Mouse (Mus musculus) liver, embryonic 14.5 days (tissue): ENCODE results near the gene Rab32. TPM values are rescaled to one million over a fixed set of nuclear protein-coding genes. Genes with fewer than 3 reads are reported as not detected.

ENCODE experiments used
- ATAC-seq: fragments of 200-750 bp; cut with Nextera tagmentation; 2 replicates; pipeline ENCODE4 v1.8.0; 2017; ENCODE audit warnings: moderate number of reproducible peaks, mild to moderate bottlenecking, moderate library complexity; ENCODE audit not compliant: insufficient read depth
- DNase-seq, 3 experiments: peaks; one replicate each; pipeline ENCODE4 v3.0.0-alpha.2; 2012 to 2013; ENCODE audit warnings: low read depth in 3 of 3, low spot score in 3 of 3
- H3K27ac ChIP-seq: fragments of 300-500 bp; sonication (generic); 2 replicates; pipeline ENCODE4 v1.5.1; 2014; ENCODE audit warnings: moderate library complexity, mild to moderate bottlenecking, control low read depth, inconsistent platforms
- H3K27me3 ChIP-seq: fragments of 300-500 bp; sonication (generic); 2 replicates; pipeline ENCODE4 v1.6.1; 2014; ENCODE audit warnings: mild to moderate bottlenecking, low read length, moderate library complexity; ENCODE audit not compliant: control insufficient read depth, insufficient read depth
- H3K36me3 ChIP-seq: fragments of 300-500 bp; sonication (generic); replicated peaks from 2 replicates; pipeline ENCODE4 v1.6.1; 2014; ENCODE audit warnings: low read depth; ENCODE audit not compliant: control insufficient read depth, insufficient read depth
- H3K4me1 ChIP-seq, 2 experiments: fragments of 200-500 bp in 1 of 2; fragments of 300-500 bp in 1 of 2; sonication (generic) in 1 of 2; replicated peaks; 2 replicates each; pipeline ENCODE4 v1.6.1; 2012 to 2014; ENCODE audit warnings: antibody characterized with exemption in 1 of 2, inconsistent platforms in 1 of 2, low read length in 1 of 2; ENCODE audit not compliant: control insufficient read depth in 2 of 2, insufficient read depth in 2 of 2
- H3K4me2 ChIP-seq: fragments of 300-500 bp; sonication (generic); 2 replicates; pipeline ENCODE4 v1.6.1; 2014; ENCODE audit warnings: low read depth, mild to moderate bottlenecking, control low read depth, moderate library complexity
- H3K4me3 ChIP-seq, 2 experiments: fragments of 200-500 bp in 1 of 2; fragments of 300-500 bp in 1 of 2; sonication (generic) in 1 of 2; 2 replicates each; pipeline ENCODE4 v1.5.1; 2012 to 2014; ENCODE audit warnings: low read depth in 2 of 2, low read length in 2 of 2, mild to moderate bottlenecking in 2 of 2, control low read depth in 1 of 2, inconsistent platforms in 1 of 2, moderate library complexity in 1 of 2; ENCODE audit not compliant: insufficient read depth in 1 of 2
- H3K9ac ChIP-seq: fragments of 300-500 bp; sonication (generic); replicated peaks from 2 replicates; pipeline ENCODE4 v1.6.1; 2014; ENCODE audit warnings: mild to moderate bottlenecking, control low read depth, moderate library complexity
- H3K9me3 ChIP-seq: fragments of 300-500 bp; sonication (generic); 2 replicates; pipeline ENCODE4 v1.6.1; 2016; ENCODE audit warnings: low read length, mixed read lengths; ENCODE audit not compliant: control insufficient read depth
- CTCF ChIP-seq: IDR thresholded peaks from 2 replicates; pipeline ENCODE4 v1.5.1; 2016; ENCODE audit warnings: antibody characterized with exemption, low read depth, control low read depth
- EP300 ChIP-seq: IDR thresholded peaks from 2 replicates; pipeline ENCODE4 v1.6.1; 2016; ENCODE audit warnings: antibody characterized with exemption, low read depth
- WGBS: fragments of 180-500 bp; shearing (Covaris S2); extraction: QIAGEN DNeasy Blood & Tissue Kit; methylation state at CpG from one replicate; pipeline ENCODE4 v1.1.7; 2014; ENCODE audit not compliant: insufficient replicate concordance; 5-methylcytosine and 5-hydroxymethylcytosine counted together
- polyA plus RNA-seq, 2 experiments: library from polyadenylated mRNA; depleted of rRNA in 1 of 2; stranded (reverse) in 1 of 2; unstranded in 1 of 2; fragments of >200 nt; fragmentation: Nextera tagmentation in 1 of 2; extraction: Ambion mirVana in 1 of 2; gene quantifications; 2 replicates each; pipeline versions ENCODE4 v1.2.1 to v1.2.3; 2012 to 2014

The Rab32 gene
- polyA plus RNA-seq, 2 experiments, result 8.4 to 18.6 TPM

GRCm38 (mm10) chr10:10544955-10545354 lies 13.1 kb downstream of the Rab32 start:
- Histone ChIP-seq H3K27ac (no peak overlapping the region), H3K4me2 (no peak overlapping the region), H3K4me3 (no peak overlapping the region), H3K9ac (no peak overlapping the region), H3K4me1 (no peaks in the 10 kb centered on the region), H3K9me3 (no peaks in the 10 kb centered on the region), H3K36me3 (no peaks in the 10 kb centered on the region), H3K27me3 (no peaks in the 10 kb centered on the region)
- whole genome bisulfite sequencing, result 71% methylated on average over 3 of the region's 3 CpGs
- ATAC-seq, result no peak
- no peak for DNase-seq
- TF ChIP-seq CTCF (no peak), EP300 (no peak)

Other genes starting within 250 kb of the Rab32 start
- 0.42 and 0.49 TPM in 2 replicates for gene Adgb, start 85.9 kb downstream of the Rab32 start, polyA plus RNA-seq (2012; rRNA removed)
- gene Adgb, start 85.9 kb downstream of the Rab32 start, polyA plus RNA-seq (2014; fragmentation: Nextera tagmentation; extraction: Ambion mirVana), result 0.30 and 0.35 TPM in 2 replicates
- gene Gm10944, start 123.1 kb upstream of the Rab32 start, polyA plus RNA-seq (2012; rRNA removed), result not detected in 2 replicates
- gene Gm10944, start 123.1 kb upstream of the Rab32 start, polyA plus RNA-seq (2014; fragmentation: Nextera tagmentation; extraction: Ambion mirVana), result not detected in 2 replicates